Mouse (Mus musculus): Measurements from ENCODE around the gene Zfp110. TPM values are rescaled to one million over a fixed set of nuclear protein-coding genes. Genes with fewer than 3 reads are reported as not detected.
"Not testable (repeated sequence)": the region's sequence is repeated elsewhere in the genome, so short reads cannot be mapped to it uniquely, and the experiment has no call there.

Zfp110 gene
- 8.1 and 8.5 TPM in 2 replicates for polyA plus RNA-seq (2015; fragmentation: Nextera tagmentation; extraction: Ambion mirVana)

DNA sequence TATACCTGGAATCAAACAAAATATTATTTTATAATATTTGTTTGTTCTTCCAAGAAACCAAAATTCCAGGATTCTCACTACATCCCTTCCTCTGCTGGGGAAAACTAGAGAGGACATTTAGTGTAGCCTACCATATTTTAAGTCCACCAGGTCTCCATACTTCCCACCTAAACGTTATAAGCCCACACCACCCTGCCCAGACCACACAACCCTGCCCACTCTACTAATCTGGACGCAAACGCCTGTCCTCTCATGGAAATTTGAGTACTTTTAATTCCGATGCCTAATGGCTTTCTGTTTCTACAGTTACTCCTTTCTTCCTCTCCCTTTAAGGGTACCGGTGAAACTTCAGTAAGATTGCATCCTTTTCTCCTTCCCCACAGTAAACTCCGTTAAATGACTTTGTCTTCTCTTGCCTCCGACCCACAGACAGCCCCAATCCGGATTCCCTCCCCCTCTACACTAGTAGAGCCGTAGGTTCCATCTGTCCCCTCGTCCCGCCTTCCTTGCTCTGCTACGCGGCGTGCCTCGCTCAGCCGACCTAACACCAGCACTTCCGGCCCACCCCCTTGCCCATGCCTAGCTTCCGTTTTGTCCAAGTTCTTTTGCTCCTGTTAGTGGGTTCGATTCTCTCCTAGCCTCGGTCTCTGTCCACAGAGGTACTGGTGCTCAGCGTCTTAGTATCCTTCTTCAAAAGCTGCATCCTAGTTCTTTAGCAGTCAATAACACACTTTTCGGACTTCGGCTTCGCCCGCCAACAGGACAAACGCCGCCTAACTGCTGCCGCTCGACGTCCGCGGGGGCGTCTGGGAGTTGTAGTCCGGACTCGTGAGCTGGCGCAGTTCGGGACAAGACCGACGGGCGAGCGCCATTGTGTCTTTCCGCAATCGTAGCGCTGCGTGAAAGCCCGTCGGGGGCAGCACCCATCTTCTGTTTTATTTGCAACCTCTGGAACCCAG is at the start of gene Zfp110:
Gene Zfp110, plus strand, starts transcription at position 600 of the 959 bp plus-strand sequence.
- Histone ChIP-seq H3K4me1 (ENCODE audit: insufficient read depth) (peaks cover 4% of the 10 kb centered on the region; the same call in 1 of the 2 replicates), H3K27ac (ENCODE audit: low read depth) (peak within 1 kb of the TSS; percentile 89), H3K4me3 (ENCODE audit: low read depth, low read length) (peak within 1 kb of the TSS; percentile 78), H3K4me2 (ENCODE audit: low read depth, low read length) (peak within 1 kb of the TSS; percentile 85), H3K36me3 (replicated peaks; ENCODE audit: insufficient read depth, low read length) (peaks cover 31% of the 10 kb centered on the region), H3K9me3 (ENCODE audit: low read length) (0 out of 2 replicates have a peak, but pooled peaks cover 6% of the 10 kb centered on the region), H3K27me3 (ENCODE audit: insufficient read depth, low read length) (no peaks in the 10 kb centered on the region), H3K9ac (replicated peaks) (peak within 1 kb of the TSS; percentile 83)
- TF ChIP-seq EP300 (IDR thresholded peaks at IDR 0.05; ENCODE audit: low read depth) = peak; percentile 20; the same call in 1 of the 2 replicates
- peak; percentile 29 for TF ChIP-seq CTCF (IDR thresholded peaks at IDR 0.05; ENCODE audit: low read depth)
- ATAC-seq (peak; percentile 98), DNase-seq (peak; percentile 93)
- 3% methylated on average over 47 of the region's 47 CpGs for WGBS (ENCODE audit: insufficient replicate concordance)

DNA sequence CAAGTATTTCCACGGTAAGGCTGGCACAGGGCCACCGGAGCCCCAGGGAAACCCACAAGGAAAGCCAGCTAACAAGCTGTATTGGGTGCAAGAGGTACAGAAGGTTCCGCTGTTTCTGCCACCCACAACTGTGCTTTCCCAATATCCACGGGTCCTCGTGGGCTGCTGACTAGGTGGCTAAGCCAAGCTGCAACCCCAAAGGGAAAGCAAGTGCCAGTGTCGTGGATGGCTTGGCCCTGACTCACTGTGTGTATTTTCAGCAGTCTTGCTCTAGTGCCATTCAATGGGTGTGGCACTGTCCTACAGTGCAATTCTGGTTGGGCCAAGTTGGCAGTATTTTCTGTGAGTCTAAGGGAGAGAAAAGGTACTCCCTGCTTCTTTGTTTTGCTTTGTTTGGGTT is 47.2 kb upstream of the Zfp110 start:
- no peak overlapping the region for H3K9ac ChIP-seq (replicated peaks)
- no peaks in the 10 kb centered on the region for H3K36me3 ChIP-seq (replicated peaks; ENCODE audit: insufficient read depth, low read length)
- no peak overlapping the region for H3K4me2 ChIP-seq (ENCODE audit: low read depth, low read length)
- ATAC-seq (no peak), DNase-seq (no peak)
- no peak for TF ChIP-seq EP300 (IDR thresholded peaks at IDR 0.05; ENCODE audit: low read depth)
- no peak for TF ChIP-seq CTCF (IDR thresholded peaks at IDR 0.05; ENCODE audit: low read depth)
- no peaks in the 10 kb centered on the region for H3K27me3 ChIP-seq (ENCODE audit: insufficient read depth, low read length)
- no peak overlapping the region for H3K27ac ChIP-seq (ENCODE audit: low read depth)
- H3K4me3 ChIP-seq (ENCODE audit: low read depth, low read length) = no peak overlapping the region
- H3K9me3 ChIP-seq (ENCODE audit: low read length) = no peaks in the 10 kb centered on the region
- 67% methylated on average over 6 of the region's 6 CpGs for WGBS (ENCODE audit: insufficient replicate concordance)
- H3K4me1 ChIP-seq (ENCODE audit: insufficient read depth) = no peaks in the 10 kb centered on the region

DNA sequence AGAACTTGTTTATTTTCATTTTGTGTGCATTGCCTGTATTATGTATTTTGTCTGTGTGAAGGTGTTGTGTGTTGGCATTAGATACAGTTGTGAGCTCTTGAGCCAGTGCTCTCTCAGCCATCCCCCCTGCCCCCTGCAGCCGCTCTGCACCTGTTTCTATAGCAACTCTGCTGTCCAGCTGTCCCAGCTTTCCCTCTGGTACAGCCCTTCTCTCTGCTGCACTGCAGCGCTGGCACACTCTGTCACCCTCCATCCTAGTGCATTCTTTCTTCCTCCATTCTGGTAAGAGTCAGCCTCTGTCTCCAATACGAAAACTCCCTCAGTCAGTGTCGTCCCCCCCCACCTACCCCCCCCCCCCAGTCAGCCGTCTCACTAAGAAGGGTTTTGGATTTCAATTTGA is 46.5 kb upstream of the Zfp110 start:
- H3K27ac ChIP-seq (ENCODE audit: low read depth) = no peak overlapping the region
- H3K4me1 ChIP-seq (ENCODE audit: insufficient read depth) = no peaks in the 10 kb centered on the region
- no peaks in the 10 kb centered on the region for H3K9me3 ChIP-seq (ENCODE audit: low read length)
- H3K4me3 ChIP-seq (ENCODE audit: low read depth, low read length) = no peak overlapping the region
- no peak for ATAC-seq
- no peak for DNase-seq
- H3K27me3 ChIP-seq (ENCODE audit: insufficient read depth, low read length) = no peaks in the 10 kb centered on the region
- 24% methylated on average over 5 of the region's 5 CpGs for WGBS (ENCODE audit: insufficient replicate concordance)
- no peak overlapping the region for H3K4me2 ChIP-seq (ENCODE audit: low read depth, low read length)
- no peak overlapping the region for H3K9ac ChIP-seq (replicated peaks)
- H3K36me3 ChIP-seq (replicated peaks; ENCODE audit: insufficient read depth, low read length) = no peaks in the 10 kb centered on the region
- TF ChIP-seq CTCF (IDR thresholded peaks at IDR 0.05; ENCODE audit: low read depth) (no peak), EP300 (IDR thresholded peaks at IDR 0.05; ENCODE audit: low read depth) (no peak)

DNA sequence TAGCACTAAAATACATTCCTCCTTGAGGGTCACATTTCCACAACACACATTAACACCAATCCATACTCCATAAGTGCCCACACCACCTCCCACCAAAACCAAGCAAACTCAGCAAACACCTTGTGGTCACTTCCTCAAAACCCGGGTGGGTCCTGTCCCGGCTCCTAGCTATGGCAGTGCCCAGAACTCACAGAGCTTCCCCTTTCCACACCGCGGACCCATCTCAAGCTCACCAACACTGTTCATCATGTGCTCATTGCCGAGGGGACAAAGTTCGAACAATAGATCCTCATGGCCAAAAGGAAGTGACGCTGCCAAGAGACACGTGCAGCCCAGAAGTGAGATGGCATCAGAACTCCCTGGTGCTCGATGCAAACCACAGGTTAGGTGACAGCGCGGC is 41.9 kb upstream of the Zfp110 start:
- H3K27ac ChIP-seq (ENCODE audit: low read depth); H3K27me3 ChIP-seq (ENCODE audit: insufficient read depth, low read length); H3K4me2 ChIP-seq (ENCODE audit: low read depth, low read length); ATAC-seq; H3K9ac ChIP-seq (replicated peaks); DNase-seq; H3K4me3 ChIP-seq (ENCODE audit: low read depth, low read length); H3K36me3 ChIP-seq (replicated peaks; ENCODE audit: insufficient read depth, low read length); H3K9me3 ChIP-seq (ENCODE audit: low read length); H3K4me1 ChIP-seq (ENCODE audit: insufficient read depth): not testable (repeated sequence)
- 61% methylated on average over 11 of the region's 11 CpGs for WGBS (ENCODE audit: insufficient replicate concordance)

DNA sequence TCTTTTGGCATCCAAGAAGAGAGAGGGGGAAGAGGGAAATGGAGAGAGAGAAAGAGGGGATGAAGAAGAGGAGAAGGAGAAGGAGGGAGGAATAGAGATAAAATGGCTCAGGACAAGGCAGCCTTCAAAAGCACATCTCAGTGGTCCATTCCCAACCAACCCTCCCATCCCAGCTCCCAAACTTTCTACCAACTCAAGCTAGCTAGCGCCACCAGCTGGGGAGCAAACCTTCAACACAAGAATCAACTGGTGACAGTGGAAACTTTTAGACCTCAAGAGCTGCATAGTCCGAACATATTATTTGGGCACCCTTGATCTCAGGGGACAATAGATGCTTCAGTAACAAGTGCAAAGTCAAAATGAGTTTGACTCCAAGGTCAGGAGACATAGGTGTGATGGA is 36.6 kb upstream of the Zfp110 start:
- Histone ChIP-seq H3K4me1 (ENCODE audit: insufficient read depth) (peaks cover 2% of the 10 kb centered on the region; the same call in 1 of the 2 replicates), H3K9me3 (ENCODE audit: low read length) (peaks cover 6% of the 10 kb centered on the region; the same call in 1 of the 2 replicates), H3K4me3 (ENCODE audit: low read depth, low read length) (no peak overlapping the region), H3K9ac (replicated peaks) (no peak overlapping the region), H3K4me2 (ENCODE audit: low read depth, low read length) (no peak overlapping the region), H3K27me3 (ENCODE audit: insufficient read depth, low read length) (no peaks in the 10 kb centered on the region), H3K36me3 (replicated peaks; ENCODE audit: insufficient read depth, low read length) (no peaks in the 10 kb centered on the region), H3K27ac (ENCODE audit: low read depth) (no peak overlapping the region)
- ATAC-seq (no peak), DNase-seq (no peak)
- 55% methylated on average over 2 of the region's 2 CpGs for WGBS (ENCODE audit: insufficient replicate concordance)
- TF ChIP-seq CTCF (IDR thresholded peaks at IDR 0.05; ENCODE audit: low read depth) (no peak), EP300 (IDR thresholded peaks at IDR 0.05; ENCODE audit: low read depth) (no peak)

DNA sequence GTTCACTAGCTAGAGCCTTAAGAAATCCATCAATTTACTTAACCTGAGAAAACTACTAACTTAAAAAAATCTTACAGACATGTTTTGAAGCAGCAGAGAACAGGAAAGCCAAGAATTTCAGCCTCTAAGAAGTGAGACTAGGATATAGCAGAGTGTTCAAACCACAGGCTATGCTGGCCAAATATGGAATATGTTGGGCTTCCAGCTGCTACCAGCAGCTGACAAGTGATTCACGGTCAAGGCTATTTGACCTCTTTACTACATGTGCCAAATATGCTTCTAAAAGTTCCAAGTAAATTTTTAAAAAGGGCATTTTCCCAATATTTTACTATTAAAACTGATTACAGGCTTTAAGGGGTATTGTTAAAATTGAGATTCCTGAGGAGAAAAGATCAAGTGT is 35.0 kb upstream of the Zfp110 start:
- ATAC-seq = no peak
- no peak for TF ChIP-seq EP300 (IDR thresholded peaks at IDR 0.05; ENCODE audit: low read depth)
- TF ChIP-seq CTCF (IDR thresholded peaks at IDR 0.05; ENCODE audit: low read depth) = no peak
- Histone ChIP-seq H3K4me1 (ENCODE audit: insufficient read depth) (peaks cover 13% of the 10 kb centered on the region), H3K9me3 (ENCODE audit: low read length) (peaks cover 6% of the 10 kb centered on the region; the same call in 1 of the 2 replicates), H3K4me2 (ENCODE audit: low read depth, low read length) (no peak overlapping the region), H3K4me3 (ENCODE audit: low read depth, low read length) (no peak overlapping the region), H3K27me3 (ENCODE audit: insufficient read depth, low read length) (no peaks in the 10 kb centered on the region), H3K36me3 (replicated peaks; ENCODE audit: insufficient read depth, low read length) (no peaks in the 10 kb centered on the region), H3K27ac (ENCODE audit: low read depth) (no peak overlapping the region), H3K9ac (replicated peaks) (no peak overlapping the region)
- WGBS (ENCODE audit: insufficient replicate concordance) = 93% methylated on average over 1 of the region's 1 CpGs
- no peak for DNase-seq
